Mouse (Mus musculus): ENCODE measurements around the gene Mtm1.

DNA sequence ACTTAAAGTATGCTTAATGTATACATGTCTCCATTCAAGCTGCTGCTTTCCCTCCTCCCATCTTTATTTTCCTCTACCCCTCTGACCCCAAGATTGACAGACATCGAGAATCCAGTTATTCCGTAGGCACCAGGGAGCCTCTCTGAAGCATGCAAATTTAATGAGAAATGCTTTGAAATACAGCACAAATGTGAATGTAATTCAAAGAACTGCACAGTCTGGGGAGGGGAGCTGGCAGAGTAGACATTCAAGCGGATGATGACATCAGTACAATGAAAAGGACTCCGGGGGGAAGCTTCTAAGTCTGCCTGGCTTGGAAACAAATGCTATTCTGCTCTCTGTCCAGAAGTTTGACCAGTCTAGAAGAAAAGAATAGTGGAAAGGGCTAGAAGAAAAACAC is 2.3 kb downstream of the Mtm1 start:
- TF ChIP-seq POLR2A (IDR thresholded peaks at IDR 0.05; ENCODE audit: low read depth, low read length): no peak
- no peak for TF ChIP-seq CTCF (conservative IDR thresholded peaks at IDR 0.05; ENCODE audit: insufficient read depth, insufficient read length, low read depth, low read length)
